Mouse (Mus musculus) small intestine, adult 10 weeks (tissue): Measurements from ENCODE around the gene Supt16. TPM values are rescaled to one million over a fixed set of nuclear protein-coding genes. Genes with fewer than 3 reads are reported as not detected.

Source experiments
- polyA plus RNA-seq: library from polyadenylated mRNA; stranded (reverse); fragments of 350-450 nt; fragmentation: Illumina TruSeq; extraction: RNeasy Lipid Tissue Mini Kit (QIAGEN cat#74804); gene quantifications from one replicate; pipeline ENCODE4 v1.2.3, GENCODE M21; 2014; ENCODE audit warnings: low replicate concordance

Gene Supt16
- 37.6 TPM for polyA plus RNA-seq

DNA sequence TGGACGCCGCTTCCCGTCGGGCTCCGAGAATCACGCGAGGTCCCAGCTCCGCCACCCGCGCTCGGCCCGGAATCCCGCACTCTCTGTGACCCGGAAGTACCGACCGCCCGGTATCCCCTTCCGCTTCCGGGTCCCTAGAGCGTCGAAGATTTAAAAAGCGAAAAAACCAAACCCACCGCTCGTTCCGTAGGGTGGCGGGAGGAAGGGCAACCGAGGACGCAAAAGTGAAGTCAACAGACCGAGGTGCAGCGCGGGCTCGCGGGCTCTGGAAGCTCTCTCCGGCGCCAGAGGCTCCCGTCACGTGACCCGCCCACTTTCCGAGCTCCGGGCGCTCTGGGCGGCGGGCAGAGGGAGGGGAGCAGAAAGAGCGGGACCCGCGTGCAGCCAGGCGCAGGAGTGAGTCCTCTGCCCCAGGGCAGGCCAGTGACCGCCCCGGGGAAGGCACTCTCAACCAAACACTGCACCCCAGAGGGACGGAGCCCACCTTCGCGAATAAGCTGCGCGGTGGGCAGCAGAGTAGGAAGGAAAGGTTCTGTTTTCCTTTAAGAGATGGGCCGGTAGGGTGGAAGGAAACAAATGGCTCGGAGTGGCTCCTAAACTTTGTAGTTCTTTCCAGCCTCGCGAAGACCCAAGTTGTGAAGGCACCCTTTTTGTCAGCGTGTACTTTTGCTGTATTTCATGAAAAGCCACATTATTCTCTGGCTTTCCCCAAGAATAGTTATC is at the start of gene Supt16:
Gene Supt16 (minus strand): TSS at position 261 of the 723 bp plus-strand sequence.

Other genes with a start within 250 kb of the Supt16 start
- gene Arhgef40, start 212.7 kb downstream of the Supt16 start, polyA plus RNA-seq = 2.4 TPM
- 7.1 TPM for gene Tmem253, start 181.8 kb downstream of the Supt16 start, polyA plus RNA-seq
- 0.59 TPM for gene Zfp219, start 176.7 kb downstream of the Supt16 start, polyA plus RNA-seq
- not detected for gene Olfr221, start 155.0 kb downstream of the Supt16 start, polyA plus RNA-seq
- gene Hnrnpc, start 93.4 kb downstream of the Supt16 start, polyA plus RNA-seq = 274 TPM
- 2.0 TPM for gene Rpgrip1, start 86.7 kb downstream of the Supt16 start, polyA plus RNA-seq
- 45.7 TPM for gene Chd8, start 60.4 kb upstream of the Supt16 start, polyA plus RNA-seq
- gene Tox4, start 81.7 kb upstream of the Supt16 start, polyA plus RNA-seq = 31.1 TPM
- gene Rab2b, start 82.1 kb upstream of the Supt16 start, polyA plus RNA-seq = 6.8 TPM
- gene Mettl3, start 107.7 kb upstream of the Supt16 start, polyA plus RNA-seq = 21.5 TPM
- 1.7 TPM for gene Sall2, start 131.3 kb upstream of the Supt16 start, polyA plus RNA-seq
- gene Olfr1513, start 159.0 kb upstream of the Supt16 start, polyA plus RNA-seq = not detected
- not detected for gene Olfr1512, start 181.8 kb upstream of the Supt16 start, polyA plus RNA-seq
- not detected for gene Olfr1511, start 200.0 kb upstream of the Supt16 start, polyA plus RNA-seq
- not detected for gene Olfr1510, start 217.0 kb upstream of the Supt16 start, polyA plus RNA-seq
- gene Olfr1509, start 245.6 kb upstream of the Supt16 start, polyA plus RNA-seq = not detected